Comparison of ENCODE assay signal across 8 mouse cellular contexts in genomic region chr6:88388946-88389345, GRCm38 (mm10). TPM values are rescaled to one million over a fixed set of nuclear protein-coding genes. Genes with fewer than 3 reads are reported as not detected.
DNase-seq lines count a peak whose midpoint lies in the region; ATAC-seq lines count a peak whose summit lies in the region.

No protein-coding gene starts in this region.

- no peak for ATAC-seq in monocyte, adult 5-6 weeks (replicated peaks; ENCODE audit: insufficient number of reproducible peaks, low FRiP score, low TSS enrichment, poor library complexity, severe bottlenecking)

- DNase-seq in urinary bladder, postnatal 14 days (ENCODE audit: low spot score), result peak; percentile 56
- no peak for DNase-seq in urinary bladder, postnatal 10 days (ENCODE audit: low spot score)
- DNase-seq in gastrocnemius, postnatal 25 days, result peak; percentile 48
- DNase-seq in kidney, postnatal 36 days, result peak; percentile 28 to 50
- peak; percentile 18 to 46 for DNase-seq in urinary bladder, postnatal 36 days (ENCODE audit: low spot score in 2 of 2)
- no peak for DNase-seq in cerebellum, adult 8-10 months
- DNase-seq in yolk sac, embryonic 10.5 days (ENCODE audit: low spot score), result no peak

RNA-seq across cellular contexts. Expression of gene Eefsec, which starts 57.4 kb away (rescaled TPM):
- 1 to 10 TPM; 7.4 to 7.5 TPM for total RNA-seq in gastrocnemius, postnatal 25 days (2021)
- 7.5 to 11.4 TPM (median 8.0 TPM) in 3 replicates for total RNA-seq in monocyte, adult 5-6 weeks (2017)

Comparison
In these comparisons a context has a peak if more than half of its experiments do, and no peak if none do; other contexts are left out.
1. DNase-seq: peak in urinary bladder, postnatal 14 days (single experiment), gastrocnemius, postnatal 25 days (single experiment), kidney, postnatal 36 days (2 of 2) and urinary bladder, postnatal 36 days (2 of 2); none in urinary bladder, postnatal 10 days (single experiment), cerebellum, adult 8-10 months (single experiment) and yolk sac, embryonic 10.5 days (single experiment).